Mouse (Mus musculus) ovary, postnatal 36 days (tissue): ENCODE measurements at regions not wholly inside any gene's neighbourhood (a gene's known extent, or its start where the extent isn't known, plus 50 kb on each side); places are given as distances from the start of the nearest gene placed in this dataset.

ENCODE experiments used
- DNase-seq: peaks from one replicate; pipeline ENCODE4 v3.0.0; 2022; ENCODE audit warnings: low spot score, mixed read lengths

- DNase-seq = no peak
Observed at GRCm38 (mm10) chr19:6645912-6646311, 103.1 kb upstream of the Slc22a12 start.

- no peak for DNase-seq
Observed at GRCm38 (mm10) chr19:6644871-6645270, 102.0 kb upstream of the Slc22a12 start.

- DNase-seq = no peak
Observed at GRCm38 (mm10) chr19:6639681-6640080, 96.8 kb upstream of the Slc22a12 start.

- no peak for DNase-seq
Observed at GRCm38 (mm10) chr19:6633400-6633799, 90.6 kb upstream of the Slc22a12 start.

GRCm38 (mm10) chr19:6631817-6632216, 89.0 kb upstream of the Slc22a12 start:
- DNase-seq = no peak

- DNase-seq = no peak
Observed at GRCm38 (mm10) chr19:6630613-6630940, 87.7 kb upstream of the Slc22a12 start.

GRCm38 (mm10) chr19:6629911-6630612, 87.2 kb upstream of the Slc22a12 start:
- DNase-seq = no peak

GRCm38 (mm10) chr19:6625574-6625973, 82.7 kb upstream of the Slc22a12 start:
- DNase-seq = no peak

- no peak for DNase-seq
Observed at GRCm38 (mm10) chr19:6621023-6621422, 78.2 kb upstream of the Slc22a12 start.

GRCm38 (mm10) chr19:6619546-6619945, 76.7 kb upstream of the Slc22a12 start:
- no peak for DNase-seq

GRCm38 (mm10) chr19:6616659-6617058, 73.8 kb upstream of the Slc22a12 start:
- DNase-seq = no peak

- no peak for DNase-seq
Observed at GRCm38 (mm10) chr19:6612441-6612840, 69.6 kb upstream of the Slc22a12 start.

GRCm38 (mm10) chr19:6611921-6612320, 69.1 kb upstream of the Slc22a12 start:
- no peak for DNase-seq

- DNase-seq = no peak
Observed at GRCm38 (mm10) chr19:6610715-6611114, 67.9 kb upstream of the Slc22a12 start.

GRCm38 (mm10) chr19:6610051-6610450, 67.2 kb upstream of the Slc22a12 start:
- DNase-seq = no peak

GRCm38 (mm10) chr19:6607501-6607900, 64.7 kb upstream of the Slc22a12 start:
- DNase-seq = no peak

GRCm38 (mm10) chr19:6606667-6607066, 63.8 kb upstream of the Slc22a12 start:
- DNase-seq = no peak

GRCm38 (mm10) chr19:6604702-6605101, 61.9 kb upstream of the Slc22a12 start:
- no peak for DNase-seq

- no peak for DNase-seq
Observed at GRCm38 (mm10) chr19:6600873-6601530, 58.2 kb upstream of the Slc22a12 start.

- no peak for DNase-seq
Observed at GRCm38 (mm10) chr19:6599281-6599680, 56.4 kb upstream of the Slc22a12 start.

GRCm38 (mm10) chr19:6598186-6598585, 55.4 kb upstream of the Slc22a12 start:
- DNase-seq = no peak

- DNase-seq = no peak
Observed at GRCm38 (mm10) chr19:6595801-6596200, 53.0 kb upstream of the Slc22a12 start.
